Mouse (Mus musculus): ENCODE data around the gene St6galnac4. TPM values are rescaled to one million over a fixed set of nuclear protein-coding genes. Genes with fewer than 3 reads are reported as not detected.

St6galnac4 gene
- polyA plus RNA-seq, 1 experiment from 2014 or later = 40.6 TPM

- Histone ChIP-seq H3K27me3 (ENCODE audit: control insufficient read depth, insufficient read depth, low read length) (no peaks in the 10 kb centered on the region), H3K36me3 (ENCODE audit: control insufficient read depth, insufficient read depth) (peaks cover 37% of the 10 kb centered on the region)
- WGBS = 95% methylated on average over 1 of the region's 1 CpGs
Measured at GRCm38 (mm10) chr2:32617109-32617508, 30.2 kb downstream of the St6galnac4 start.

GRCm38 (mm10) chr2:32617601-32618000 is 30.7 kb downstream of the St6galnac4 start:
- Histone ChIP-seq H3K9me3 (replicated peaks; ENCODE audit: control insufficient read depth, low read length) (peaks cover 3% of the 10 kb centered on the region; the same call in 1 of the 2 replicates), H3K27me3 (ENCODE audit: control insufficient read depth, insufficient read depth, low read length) (no peaks in the 10 kb centered on the region), H3K9ac (ENCODE audit: low read length) (no peak overlapping the region), H3K4me3 (ENCODE audit: low read length) (no peak overlapping the region), H3K4me2 (ENCODE audit: low read depth, low read length) (no peak overlapping the region), H3K27ac (ENCODE audit: low read length) (no peak overlapping the region), H3K36me3 (ENCODE audit: control insufficient read depth, insufficient read depth) (peaks cover 37% of the 10 kb centered on the region), H3K4me1 (ENCODE audit: control insufficient read depth, insufficient read depth, low read length) (peaks cover 35% of the 10 kb centered on the region)
- WGBS = 93% methylated on average over 4 of the region's 4 CpGs
- ATAC-seq (replicated peaks; ENCODE audit: extremely low read depth, insufficient read depth, low FRiP score) = no peak

More at GRCm38 (mm10) chr2:32617109-32617508, 30.2 kb downstream of the St6galnac4 start:
- H3K4me3 ChIP-seq (ENCODE audit: low read length) = no peak overlapping the region
- no peak overlapping the region for H3K27ac ChIP-seq (ENCODE audit: low read length)
- H3K4me1 ChIP-seq (ENCODE audit: control insufficient read depth, insufficient read depth, low read length) = peaks cover 33% of the 10 kb centered on the region
- H3K9ac ChIP-seq (ENCODE audit: low read length) = no peak overlapping the region
- no peak for ATAC-seq (replicated peaks; ENCODE audit: extremely low read depth, insufficient read depth, low FRiP score)
- peaks cover 3% of the 10 kb centered on the region; the same call in 1 of the 2 replicates for H3K9me3 ChIP-seq (replicated peaks; ENCODE audit: control insufficient read depth, low read length)
- no peak overlapping the region for H3K4me2 ChIP-seq (ENCODE audit: low read depth, low read length)

- peaks cover 35% of the 10 kb centered on the region for H3K4me1 ChIP-seq (ENCODE audit: control insufficient read depth, insufficient read depth, low read length)
- 84% methylated on average over 9 of the region's 9 CpGs for WGBS
- ATAC-seq (replicated peaks; ENCODE audit: extremely low read depth, insufficient read depth, low FRiP score) = no peak
- H3K9ac ChIP-seq (ENCODE audit: low read length) = no peak overlapping the region
- peaks cover 3% of the 10 kb centered on the region; the same call in 1 of the 2 replicates for H3K9me3 ChIP-seq (replicated peaks; ENCODE audit: control insufficient read depth, low read length)
- no peaks in the 10 kb centered on the region for H3K27me3 ChIP-seq (ENCODE audit: control insufficient read depth, insufficient read depth, low read length)
- H3K27ac ChIP-seq (ENCODE audit: low read length) = no peak overlapping the region
- no peak overlapping the region for H3K4me3 ChIP-seq (ENCODE audit: low read length)
- H3K4me2 ChIP-seq (ENCODE audit: low read depth, low read length) = no peak overlapping the region
- H3K36me3 ChIP-seq (ENCODE audit: control insufficient read depth, insufficient read depth) = peaks cover 32% of the 10 kb centered on the region
Measured at GRCm38 (mm10) chr2:32618051-32618450, 31.2 kb downstream of the St6galnac4 start.

- Histone ChIP-seq H3K36me3 (ENCODE audit: control insufficient read depth, insufficient read depth) (peaks cover 24% of the 10 kb centered on the region), H3K4me3 (ENCODE audit: low read length) (no peak overlapping the region), H3K27ac (ENCODE audit: low read length) (peak overlapping the region; percentile 95), H3K27me3 (ENCODE audit: control insufficient read depth, insufficient read depth, low read length) (no peaks in the 10 kb centered on the region), H3K4me2 (ENCODE audit: low read depth, low read length) (peak overlapping the region; percentile 44), H3K4me1 (ENCODE audit: control insufficient read depth, insufficient read depth, low read length) (peaks cover 40% of the 10 kb centered on the region), H3K9me3 (replicated peaks; ENCODE audit: control insufficient read depth, low read length) (peaks cover 3% of the 10 kb centered on the region; the same call in 1 of the 2 replicates), H3K9ac (ENCODE audit: low read length) (peak overlapping the region; percentile 58)
- WGBS = 15% methylated on average over 4 of the region's 4 CpGs
- peak; percentile 86 for ATAC-seq (replicated peaks; ENCODE audit: extremely low read depth, insufficient read depth, low FRiP score)
Measured at GRCm38 (mm10) chr2:32620682-32621516, 34.0 kb downstream of the St6galnac4 start.

GRCm38 (mm10) chr2:32621517-32621859 is 34.6 kb downstream of the St6galnac4 start, which contains the start of gene Ak1:
TSS of gene Ak1 (plus strand) at chr2:32621758.
- Histone ChIP-seq H3K27ac (ENCODE audit: low read length) (peak within 1 kb of the TSS; percentile 95), H3K27me3 (ENCODE audit: control insufficient read depth, insufficient read depth, low read length) (no peaks in the 10 kb centered on the region), H3K9ac (ENCODE audit: low read length) (peak within 1 kb of the TSS; percentile 58), H3K9me3 (replicated peaks; ENCODE audit: control insufficient read depth, low read length) (peaks cover 3% of the 10 kb centered on the region; the same call in 1 of the 2 replicates), H3K4me2 (ENCODE audit: low read depth, low read length) (peak within 1 kb of the TSS; percentile 44), H3K36me3 (ENCODE audit: control insufficient read depth, insufficient read depth) (peaks cover 23% of the 10 kb centered on the region), H3K4me3 (ENCODE audit: low read length) (no peak within 1 kb of the TSS; the same call in 1 of the 2 replicates), H3K4me1 (ENCODE audit: control insufficient read depth, insufficient read depth, low read length) (peaks cover 43% of the 10 kb centered on the region)
- WGBS = 13% methylated on average over 7 of the region's 7 CpGs
- ATAC-seq (replicated peaks; ENCODE audit: extremely low read depth, insufficient read depth, low FRiP score) = no peak; the same call in 1 of the 2 replicates

- no peak for ATAC-seq (replicated peaks; ENCODE audit: extremely low read depth, insufficient read depth, low FRiP score)
- Histone ChIP-seq H3K27me3 (ENCODE audit: control insufficient read depth, insufficient read depth, low read length) (no peaks in the 10 kb centered on the region), H3K9me3 (replicated peaks; ENCODE audit: control insufficient read depth, low read length) (no peaks in the 10 kb centered on the region), H3K4me2 (ENCODE audit: low read depth, low read length) (no peak overlapping the region), H3K4me1 (ENCODE audit: control insufficient read depth, insufficient read depth, low read length) (peaks cover 67% of the 10 kb centered on the region), H3K36me3 (ENCODE audit: control insufficient read depth, insufficient read depth) (0 out of 2 replicates have a peak, but pooled peaks cover 1% of the 10 kb centered on the region), H3K27ac (ENCODE audit: low read length) (peak overlapping the region; percentile 99; the same call in 1 of the 2 replicates), H3K4me3 (ENCODE audit: low read length) (no peak overlapping the region), H3K9ac (ENCODE audit: low read length) (no peak overlapping the region)
- WGBS = 70% methylated on average over 5 of the region's 5 CpGs
Measured at GRCm38 (mm10) chr2:32624111-32624748, 37.3 kb downstream of the St6galnac4 start.

- Histone ChIP-seq H3K27me3 (ENCODE audit: control insufficient read depth, insufficient read depth, low read length) (no peaks in the 10 kb centered on the region), H3K27ac (ENCODE audit: low read length) (peak overlapping the region; percentile 99), H3K4me2 (ENCODE audit: low read depth, low read length) (peak overlapping the region; percentile 75), H3K9me3 (replicated peaks; ENCODE audit: control insufficient read depth, low read length) (no peaks in the 10 kb centered on the region), H3K4me3 (ENCODE audit: low read length) (peak overlapping the region; percentile 54), H3K36me3 (ENCODE audit: control insufficient read depth, insufficient read depth) (no peaks in the 10 kb centered on the region), H3K9ac (ENCODE audit: low read length) (peak overlapping the region; percentile 76), H3K4me1 (ENCODE audit: control insufficient read depth, insufficient read depth, low read length) (peaks cover 61% of the 10 kb centered on the region)
- peak; percentile 43 for ATAC-seq (replicated peaks; ENCODE audit: extremely low read depth, insufficient read depth, low FRiP score)
- WGBS = 4% methylated on average over 13 of the region's 13 CpGs
Measured at GRCm38 (mm10) chr2:32625212-32625872, 38.4 kb downstream of the St6galnac4 start.

- peaks cover 54% of the 10 kb centered on the region for H3K4me1 ChIP-seq (ENCODE audit: control insufficient read depth, insufficient read depth, low read length)
- H3K36me3 ChIP-seq (ENCODE audit: control insufficient read depth, insufficient read depth) = peaks cover 3% of the 10 kb centered on the region
- H3K4me3 ChIP-seq (ENCODE audit: low read length) = peak overlapping the region; percentile 54
- H3K9ac ChIP-seq (ENCODE audit: low read length) = peak overlapping the region; percentile 76
- H3K4me2 ChIP-seq (ENCODE audit: low read depth, low read length) = peak overlapping the region; percentile 75
- H3K9me3 ChIP-seq (replicated peaks; ENCODE audit: control insufficient read depth, low read length) = no peaks in the 10 kb centered on the region
- ATAC-seq (replicated peaks; ENCODE audit: extremely low read depth, insufficient read depth, low FRiP score) = peak; percentile 67
- peak overlapping the region; percentile 99 for H3K27ac ChIP-seq (ENCODE audit: low read length)
- no peaks in the 10 kb centered on the region for H3K27me3 ChIP-seq (ENCODE audit: control insufficient read depth, insufficient read depth, low read length)
- 25% methylated on average over 5 of the region's 5 CpGs for WGBS
Measured at GRCm38 (mm10) chr2:32625873-32626694, 39.2 kb downstream of the St6galnac4 start.

Measured in heart, embryonic 16.5 days (tissue).